Mouse (Mus musculus) midbrain, embryonic 12.5 days (tissue): ENCODE measurements around the gene Efcab11. TPM values are rescaled to one million over a fixed set of nuclear protein-coding genes. Genes with fewer than 3 reads are reported as not detected.

Experiments
- ATAC-seq: fragments of 200-750 bp; cut with Nextera tagmentation; 2 replicates; pipeline ENCODE4 v1.8.0; 2017; ENCODE audit warnings: low read depth, moderate TSS enrichment, moderate library complexity; ENCODE audit not compliant: low FRiP score
- H3K27ac ChIP-seq: fragments of 300-500 bp; sonication (generic); replicated peaks from 2 replicates; pipeline ENCODE4 v1.5.1; 2016; ENCODE audit warnings: mild to moderate bottlenecking
- H3K27me3 ChIP-seq: fragments of 300-500 bp; sonication (generic); 2 replicates; pipeline ENCODE4 v1.6.1; 2016; ENCODE audit warnings: mild to moderate bottlenecking
- H3K36me3 ChIP-seq: fragments of 300-500 bp; sonication (generic); 2 replicates; pipeline ENCODE4 v1.6.1; 2016
- H3K4me1 ChIP-seq: fragments of 300-500 bp; sonication (generic); 2 replicates; pipeline ENCODE4 v1.6.1; 2016
- H3K4me2 ChIP-seq: fragments of 300-500 bp; sonication (generic); replicated peaks from 2 replicates; pipeline ENCODE4 v1.6.1; 2016; ENCODE audit warnings: mild to moderate bottlenecking, moderate library complexity
- H3K4me3 ChIP-seq: fragments of 300-500 bp; sonication (generic); 2 replicates; pipeline ENCODE4 v1.5.1; 2016; ENCODE audit warnings: mild to moderate bottlenecking
- H3K9ac ChIP-seq: fragments of 300-500 bp; sonication (generic); replicated peaks from 2 replicates; pipeline ENCODE4 v1.6.1; 2016; ENCODE audit warnings: mild to moderate bottlenecking, moderate library complexity
- H3K9me3 ChIP-seq: fragments of 300-500 bp; sonication (generic); 2 replicates; pipeline ENCODE4 v1.6.1; 2016; ENCODE audit warnings: mild to moderate bottlenecking
- WGBS: fragments of 180-500 bp; shearing (Covaris S2); methylation state at CpG from one replicate; pipeline ENCODE4 v1.1.7; 2016; 5-methylcytosine and 5-hydroxymethylcytosine counted together
- polyA plus RNA-seq: library from polyadenylated mRNA; unstranded; fragments of >200 nt; fragmentation: Nextera tagmentation; extraction: Ambion mirVana; gene quantifications from 2 replicates; pipeline ENCODE4 v1.2.1, GENCODE M21; 2016

Efcab11 gene
- polyA plus RNA-seq, 1 experiment from 2014 or later: 17.4 TPM

DNA sequence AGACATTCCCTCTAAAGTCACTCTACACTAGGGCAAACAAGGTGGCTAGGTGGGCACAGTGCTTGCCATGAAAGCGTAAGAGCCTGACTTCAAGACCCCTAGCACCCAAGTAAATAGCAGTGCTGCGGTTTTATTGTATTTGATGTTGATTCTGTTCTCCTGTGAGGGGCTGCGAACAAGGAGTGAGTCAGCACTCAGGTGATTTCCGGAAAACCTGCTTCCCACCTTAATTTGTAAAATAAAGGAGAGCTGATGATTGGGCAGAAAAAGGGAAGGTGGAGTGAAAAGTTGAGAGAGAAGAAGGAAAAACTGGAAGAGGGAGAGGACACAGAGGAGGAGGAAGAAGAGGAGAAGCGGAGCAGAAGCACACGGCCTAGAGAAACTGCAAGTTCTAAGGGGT lies 118.3 kb downstream of the Efcab11 start:
- 91% methylated on average over 6 of the region's 6 CpGs for WGBS
- Histone ChIP-seq H3K4me2 (no peak overlapping the region), H3K9me3 (no peaks in the 10 kb centered on the region), H3K27ac (no peak overlapping the region), H3K4me1 (no peaks in the 10 kb centered on the region), H3K9ac (no peak overlapping the region), H3K27me3 (no peaks in the 10 kb centered on the region), H3K36me3 (no peaks in the 10 kb centered on the region), H3K4me3 (no peak overlapping the region)
- no peak for ATAC-seq

DNA sequence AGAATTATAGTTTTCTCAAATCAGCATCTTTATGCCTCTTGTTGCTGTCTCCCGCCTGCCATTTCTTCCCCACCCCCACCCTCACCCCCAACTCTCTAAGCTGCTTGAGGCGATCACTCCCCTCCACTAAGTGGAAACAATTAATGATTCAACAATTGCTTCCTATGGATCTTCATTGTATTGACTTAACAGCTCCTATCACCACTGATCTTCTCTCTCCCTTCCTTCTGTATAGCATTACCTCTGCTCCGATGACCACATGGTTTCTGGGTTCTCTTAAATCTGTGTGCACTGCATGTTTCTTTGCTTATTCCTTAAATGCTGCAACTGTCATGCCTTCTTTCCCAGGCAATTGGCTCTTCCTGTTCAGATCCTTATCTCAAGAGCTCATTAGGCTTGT lies 120.2 kb downstream of the Efcab11 start:
- Histone ChIP-seq H3K27ac (no peak overlapping the region), H3K4me1 (no peaks in the 10 kb centered on the region), H3K9me3 (no peaks in the 10 kb centered on the region), H3K4me2 (no peak overlapping the region), H3K9ac (no peak overlapping the region), H3K4me3 (no peak overlapping the region), H3K27me3 (no peaks in the 10 kb centered on the region), H3K36me3 (no peaks in the 10 kb centered on the region)
- ATAC-seq: no peak
- 77% methylated on average over 3 of the region's 3 CpGs for WGBS

DNA sequence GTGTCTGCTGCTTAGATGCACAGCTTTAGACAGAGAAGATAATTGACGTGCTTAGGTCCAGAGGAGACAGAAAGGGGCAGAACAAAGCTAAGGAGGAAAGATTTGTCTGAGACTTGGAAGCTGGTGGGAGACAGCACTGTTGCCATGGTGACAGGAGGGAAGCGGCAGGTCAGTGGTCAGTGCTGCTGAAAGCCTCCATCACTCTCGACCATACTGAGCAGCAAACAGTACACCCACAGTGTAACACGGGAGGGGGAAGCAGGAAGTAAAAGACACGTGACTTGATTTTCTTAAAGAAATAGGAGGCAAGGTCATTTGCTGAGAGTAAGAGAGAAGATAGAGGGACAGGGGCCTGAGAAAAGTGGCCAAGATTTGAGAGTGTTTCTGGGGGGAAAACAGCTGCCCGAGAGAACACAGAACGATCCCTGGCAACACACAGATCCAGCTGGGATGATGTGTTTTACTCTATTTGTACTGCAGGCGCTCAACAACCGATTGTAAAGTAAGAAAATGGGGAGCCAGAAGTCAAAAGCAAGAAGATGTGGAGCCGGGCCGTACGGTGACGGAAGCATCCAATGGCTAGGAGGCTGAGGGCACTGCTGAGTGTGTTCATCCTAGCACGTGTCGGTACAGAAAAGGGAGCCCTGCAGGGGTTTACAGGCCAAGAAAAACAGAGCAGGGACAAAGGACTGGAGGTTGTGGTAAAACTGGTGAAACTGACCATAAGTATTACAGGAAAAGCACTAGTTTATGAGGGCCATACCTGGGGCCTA lies 126.3 kb downstream of the Efcab11 start:
- H3K4me3 ChIP-seq: peak overlapping the region; percentile 2
- H3K4me2 ChIP-seq: peak overlapping the region; percentile 45
- 24% methylated on average over 15 of the region's 15 CpGs for WGBS
- no peak overlapping the region for H3K9ac ChIP-seq
- peak; percentile 94 for ATAC-seq
- H3K27ac ChIP-seq: peak overlapping the region; percentile 65
- H3K27me3 ChIP-seq: peaks cover 19% of the 10 kb centered on the region
- H3K36me3 ChIP-seq: no peaks in the 10 kb centered on the region
- peaks cover 28% of the 10 kb centered on the region for H3K4me1 ChIP-seq
- H3K9me3 ChIP-seq: no peaks in the 10 kb centered on the region

DNA sequence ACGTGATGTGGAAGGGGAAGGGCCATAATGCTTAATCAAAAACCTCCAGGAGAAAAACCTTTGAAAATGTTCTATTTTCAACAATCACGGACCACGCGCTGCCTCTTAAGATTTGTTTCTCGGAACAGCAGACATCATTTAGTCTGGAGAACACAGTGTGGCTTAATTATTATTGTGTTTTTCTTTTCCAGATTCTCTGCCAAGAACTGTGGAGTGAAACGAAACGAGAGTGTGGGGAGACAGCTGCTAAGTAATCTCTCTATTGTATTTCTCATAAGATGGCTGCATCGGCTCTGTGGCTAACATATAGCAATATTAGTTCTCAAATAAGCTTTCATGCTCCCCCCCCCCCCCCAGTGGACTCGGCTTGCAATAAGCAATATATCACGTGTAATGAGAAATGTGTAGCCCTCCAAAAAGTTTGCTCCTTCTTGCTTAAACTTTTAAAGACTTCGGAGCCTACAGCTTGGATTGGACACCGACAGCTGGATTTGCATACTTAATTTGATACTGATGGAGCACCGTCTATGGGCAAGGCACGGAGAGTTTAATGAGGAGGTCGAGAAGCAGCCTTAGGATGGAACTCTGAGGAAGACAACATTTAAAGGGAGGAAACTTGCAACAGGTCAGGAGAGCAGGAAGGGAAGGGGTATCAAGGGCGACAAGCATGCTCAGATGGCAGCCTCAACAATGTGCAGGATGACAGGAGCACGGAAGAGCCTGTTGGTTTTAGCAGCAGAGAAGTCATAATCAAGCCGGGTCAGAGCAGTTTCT lies 127.1 kb downstream of the Efcab11 start:
- H3K36me3 ChIP-seq: no peaks in the 10 kb centered on the region
- 22% methylated on average over 18 of the region's 18 CpGs for WGBS
- peak overlapping the region; percentile 2 for H3K4me3 ChIP-seq
- peak overlapping the region; percentile 65 for H3K27ac ChIP-seq
- ATAC-seq: peak; percentile 65
- H3K4me2 ChIP-seq: peak overlapping the region; percentile 45
- peaks cover 28% of the 10 kb centered on the region for H3K4me1 ChIP-seq
- no peak overlapping the region for H3K9ac ChIP-seq
- no peaks in the 10 kb centered on the region for H3K9me3 ChIP-seq
- peaks cover 19% of the 10 kb centered on the region for H3K27me3 ChIP-seq

DNA sequence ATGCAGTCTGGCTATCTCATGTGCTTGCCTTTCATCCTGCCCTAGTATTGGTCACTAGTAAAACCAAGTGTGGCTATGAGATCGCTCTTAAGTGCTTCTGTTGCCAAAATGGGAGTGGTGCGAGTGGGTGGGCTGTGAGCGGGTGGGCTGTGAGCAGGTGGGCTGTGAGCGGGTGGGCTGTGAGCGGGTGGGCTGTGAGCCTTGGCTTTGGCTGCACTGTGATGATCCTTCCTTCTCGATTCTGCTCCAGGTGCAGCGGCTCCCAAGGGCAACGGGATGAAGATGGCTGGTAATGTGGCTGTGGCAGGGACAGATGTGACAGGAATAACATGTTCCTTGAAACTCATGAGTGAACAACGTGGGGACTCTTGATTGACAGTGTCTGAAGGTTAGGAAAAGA lies 128.0 kb downstream of the Efcab11 start:
- Histone ChIP-seq H3K9me3 (no peaks in the 10 kb centered on the region), H3K36me3 (no peaks in the 10 kb centered on the region), H3K4me3 (no peak overlapping the region), H3K4me1 (peaks cover 28% of the 10 kb centered on the region), H3K27me3 (peaks cover 19% of the 10 kb centered on the region), H3K4me2 (peak overlapping the region; percentile 45; the same call in 1 of the 2 replicates), H3K9ac (no peak overlapping the region), H3K27ac (no peak overlapping the region)
- WGBS: 75% methylated on average over 9 of the region's 9 CpGs
- no peak for ATAC-seq

DNA sequence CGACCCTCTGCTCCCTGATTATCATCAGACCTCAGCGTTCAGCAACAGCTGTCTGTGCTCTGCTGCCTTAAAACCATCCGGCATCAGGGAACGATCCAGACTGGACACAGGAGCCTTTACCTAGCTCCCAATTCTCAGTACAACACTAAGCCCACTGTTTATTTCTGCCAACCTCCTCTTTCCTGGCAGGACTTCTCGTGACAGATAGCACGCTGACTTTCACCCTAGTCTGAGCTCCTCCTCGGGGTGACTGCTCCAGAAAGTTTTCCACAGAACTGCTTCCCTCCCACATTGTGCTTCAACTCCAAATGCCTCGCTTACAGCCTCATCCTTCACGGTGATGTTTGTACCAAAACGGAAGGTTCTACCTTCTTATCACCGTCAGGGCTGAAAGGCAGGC lies 131.3 kb downstream of the Efcab11 start:
- Histone ChIP-seq H3K27me3 (peaks cover 22% of the 10 kb centered on the region), H3K4me1 (peaks cover 22% of the 10 kb centered on the region), H3K4me3 (no peak overlapping the region), H3K4me2 (no peak overlapping the region), H3K27ac (no peak overlapping the region), H3K9me3 (no peaks in the 10 kb centered on the region), H3K9ac (no peak overlapping the region), H3K36me3 (no peaks in the 10 kb centered on the region)
- no peak for ATAC-seq
- 86% methylated on average over 11 of the region's 11 CpGs for WGBS

DNA sequence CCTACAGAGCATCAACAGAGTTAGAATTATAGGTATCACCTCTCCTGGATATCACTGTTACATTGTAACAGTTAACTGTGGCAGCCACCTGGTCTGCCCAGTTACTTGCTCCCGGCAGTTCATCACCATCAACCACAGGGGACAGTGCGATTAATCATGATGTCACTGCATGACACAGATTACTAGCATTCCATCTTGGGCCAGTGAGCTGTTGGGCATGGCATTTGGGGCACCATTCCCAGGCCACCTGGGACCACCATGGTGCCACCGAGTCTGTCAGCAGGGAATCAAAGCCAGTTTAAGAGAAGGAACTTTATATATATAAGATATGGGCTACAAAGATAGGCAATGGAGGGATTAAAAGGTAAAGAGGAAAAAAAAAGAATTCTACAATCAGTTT lies 134.8 kb downstream of the Efcab11 start:
- H3K4me3 ChIP-seq: no peak overlapping the region
- H3K36me3 ChIP-seq: no peaks in the 10 kb centered on the region
- no peak overlapping the region for H3K4me2 ChIP-seq
- no peak overlapping the region for H3K27ac ChIP-seq
- H3K9me3 ChIP-seq: no peaks in the 10 kb centered on the region
- ATAC-seq: no peak
- H3K27me3 ChIP-seq: peaks cover 7% of the 10 kb centered on the region; the same call in 1 of the 2 replicates
- no peak overlapping the region for H3K9ac ChIP-seq
- no peaks in the 10 kb centered on the region for H3K4me1 ChIP-seq
- WGBS: 86% methylated on average over 3 of the region's 3 CpGs

DNA sequence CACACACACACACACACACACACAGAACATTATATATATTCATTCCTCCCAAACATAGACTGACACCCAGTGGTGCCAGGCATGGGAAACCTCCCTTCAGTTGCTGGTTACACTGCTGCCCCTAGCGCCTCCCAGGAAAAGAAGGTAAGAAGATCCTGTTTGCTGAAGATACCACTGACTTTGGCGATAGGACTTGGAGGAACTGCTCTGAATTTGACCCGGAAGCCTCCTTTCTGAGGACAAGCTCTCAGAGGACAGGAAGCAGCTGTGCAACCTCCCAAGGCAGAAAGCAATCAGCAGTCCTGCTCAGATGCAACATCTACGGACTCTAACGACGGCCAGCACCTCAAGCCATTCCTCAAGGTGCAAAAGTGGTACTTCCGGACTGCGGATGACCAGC lies 142.6 kb downstream of the Efcab11 start:
- Histone ChIP-seq H3K27me3 (no peaks in the 10 kb centered on the region), H3K9ac (no peak overlapping the region), H3K4me2 (no peak overlapping the region), H3K36me3 (no peaks in the 10 kb centered on the region), H3K27ac (no peak overlapping the region), H3K9me3 (no peaks in the 10 kb centered on the region), H3K4me3 (no peak overlapping the region), H3K4me1 (0 out of 2 replicates have a peak, but pooled peaks cover 5% of the 10 kb centered on the region)
- WGBS: 86% methylated on average over 8 of the region's 8 CpGs
- no peak for ATAC-seq

DNA sequence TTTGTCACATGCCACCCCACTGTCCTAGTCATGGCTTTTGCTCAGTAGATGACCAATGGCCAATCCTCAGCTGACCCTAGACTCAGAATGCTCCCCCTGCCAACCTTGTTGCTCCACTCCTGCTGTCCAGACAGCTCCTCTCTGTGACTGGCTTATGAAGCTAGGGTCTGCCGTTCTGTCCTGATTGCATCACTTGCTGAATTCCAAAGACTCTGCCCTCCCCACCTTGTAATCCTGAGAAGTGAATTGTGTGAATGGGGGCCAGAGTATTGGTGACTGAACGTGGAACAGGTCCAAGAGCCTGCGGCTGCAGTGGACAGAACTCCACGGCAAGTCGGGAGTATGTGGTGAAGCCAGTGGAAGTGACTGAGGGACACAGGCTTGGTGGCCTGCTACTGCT lies 145.0 kb downstream of the Efcab11 start:
- ATAC-seq: no peak
- H3K4me2 ChIP-seq: no peak overlapping the region
- WGBS: 67% methylated on average over 5 of the region's 5 CpGs
- H3K9ac ChIP-seq: no peak overlapping the region
- H3K4me3 ChIP-seq: no peak overlapping the region
- no peaks in the 10 kb centered on the region for H3K27me3 ChIP-seq
- no peak overlapping the region for H3K27ac ChIP-seq
- no peaks in the 10 kb centered on the region for H3K36me3 ChIP-seq
- H3K4me1 ChIP-seq: peaks cover 16% of the 10 kb centered on the region
- no peaks in the 10 kb centered on the region for H3K9me3 ChIP-seq

DNA sequence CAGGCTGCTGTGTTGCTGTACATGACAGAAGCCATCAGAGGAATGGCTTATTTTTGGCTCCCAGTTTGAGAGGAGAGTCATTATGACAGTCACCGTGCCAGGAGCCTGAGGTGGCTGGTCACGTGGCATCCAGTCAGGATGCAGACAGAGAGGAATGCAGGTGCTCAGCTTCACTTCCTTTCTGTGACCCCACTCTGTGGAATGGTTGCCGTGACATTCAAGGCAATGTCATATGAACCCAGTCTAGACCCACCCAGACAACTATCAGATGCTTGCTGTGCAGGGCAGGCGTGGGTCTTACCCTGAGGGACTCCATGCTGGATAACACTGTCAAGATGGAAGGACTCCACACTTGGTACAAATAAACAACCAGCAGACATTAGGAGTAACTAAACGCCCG lies 146.0 kb downstream of the Efcab11 start:
- 88% methylated on average over 6 of the region's 6 CpGs for WGBS
- no peak overlapping the region for H3K4me2 ChIP-seq
- no peak overlapping the region for H3K27ac ChIP-seq
- H3K4me3 ChIP-seq: no peak overlapping the region
- H3K4me1 ChIP-seq: peaks cover 16% of the 10 kb centered on the region
- H3K9ac ChIP-seq: no peak overlapping the region
- H3K9me3 ChIP-seq: no peaks in the 10 kb centered on the region
- ATAC-seq: no peak
- H3K27me3 ChIP-seq: no peaks in the 10 kb centered on the region
- no peaks in the 10 kb centered on the region for H3K36me3 ChIP-seq

DNA sequence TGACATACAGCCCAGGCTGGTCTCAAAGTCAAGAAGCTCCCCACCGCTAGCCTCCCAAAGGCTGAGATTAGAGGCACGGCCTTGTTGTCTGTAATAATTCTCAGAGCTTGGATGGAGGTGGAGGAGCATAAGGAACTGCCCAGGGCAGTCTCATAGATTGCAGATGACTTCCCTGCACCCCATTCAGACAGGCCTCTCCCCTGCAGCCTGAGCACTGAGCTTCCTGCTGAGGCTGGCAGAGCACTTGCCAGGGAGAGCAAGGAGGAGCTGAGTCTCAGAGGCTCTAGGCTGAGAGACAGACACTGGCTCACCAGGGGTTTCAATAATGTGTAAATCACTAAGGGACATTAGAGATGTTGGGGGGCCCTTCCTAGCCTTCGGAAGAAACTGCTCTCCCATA lies 147.3 kb downstream of the Efcab11 start:
- 37% methylated on average over 3 of the region's 3 CpGs for WGBS
- no peaks in the 10 kb centered on the region for H3K36me3 ChIP-seq
- H3K9ac ChIP-seq: peak overlapping the region; percentile 21
- no peak overlapping the region for H3K4me2 ChIP-seq
- 0 out of 2 replicates have a peak, but pooled peaks cover 3% of the 10 kb centered on the region for H3K9me3 ChIP-seq
- H3K27ac ChIP-seq: 0 out of 2 replicates have a peak overlapping the region, but pooled peaks have one; percentile 5
- no peaks in the 10 kb centered on the region for H3K27me3 ChIP-seq
- no peak for ATAC-seq
- peaks cover 16% of the 10 kb centered on the region for H3K4me1 ChIP-seq
- H3K4me3 ChIP-seq: no peak overlapping the region

DNA sequence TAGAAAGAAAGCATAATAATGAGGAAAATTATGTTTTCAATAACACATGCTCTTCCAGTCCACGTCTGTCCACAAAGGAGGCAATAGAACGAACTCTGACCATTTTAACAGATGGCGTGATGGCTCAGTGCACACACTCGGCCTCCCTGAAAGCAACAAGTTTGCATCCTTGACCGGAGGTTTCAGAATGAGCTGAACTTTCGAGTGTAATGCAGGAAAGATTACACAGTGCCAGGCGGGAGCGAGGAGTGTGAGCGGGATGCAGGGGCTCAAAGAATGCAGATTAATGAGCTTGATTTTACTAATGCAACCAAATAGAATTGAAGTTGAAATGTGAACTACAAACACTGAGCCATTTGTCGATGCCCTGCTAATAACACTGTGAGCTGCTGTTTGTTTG lies 149.1 kb downstream of the Efcab11 start:
- Histone ChIP-seq H3K4me1 (peaks cover 16% of the 10 kb centered on the region), H3K27ac (no peak overlapping the region), H3K9me3 (0 out of 2 replicates have a peak, but pooled peaks cover 3% of the 10 kb centered on the region), H3K4me3 (no peak overlapping the region), H3K4me2 (no peak overlapping the region), H3K36me3 (no peaks in the 10 kb centered on the region), H3K9ac (no peak overlapping the region), H3K27me3 (no peaks in the 10 kb centered on the region)
- 39% methylated on average over 10 of the region's 10 CpGs for WGBS
- ATAC-seq: no peak
